Mouse (Mus musculus) regulatory T cell (primary cell): ENCODE results near the gene Atmin.

Experiments used
- in situ Hi-C: fragments of 300-600 bp; cut with MboI, MseI; formaldehyde crosslinking; loops from one replicate; pipeline ENCODE4 v1.15.1; 2025; ENCODE audit warnings: high pct_unique_total_duplicates

Atmin gene

GRCm38 (mm10) chr8:116943161-116943554 lies at the start of gene Atmin:
TSS of gene Atmin (plus strand) at chr8:116943393.
- in situ Hi-C loops, result loop anchor here (5.0 kb wide), 1 partner anchor 34 kb away; the partner anchor contains the start of gene 1700030J22Rik

- in situ Hi-C loops, result no loop called here
Measured at GRCm38 (mm10) chr8:116893938-116894337, 49.3 kb upstream of the Atmin start.

GRCm38 (mm10) chr8:116895521-116895920 lies 47.7 kb upstream of the Atmin start:
- in situ Hi-C loops, result no loop called here

- in situ Hi-C loops, result no loop called here
Measured at GRCm38 (mm10) chr8:116904736-116905135, 38.5 kb upstream of the Atmin start.

DNA sequence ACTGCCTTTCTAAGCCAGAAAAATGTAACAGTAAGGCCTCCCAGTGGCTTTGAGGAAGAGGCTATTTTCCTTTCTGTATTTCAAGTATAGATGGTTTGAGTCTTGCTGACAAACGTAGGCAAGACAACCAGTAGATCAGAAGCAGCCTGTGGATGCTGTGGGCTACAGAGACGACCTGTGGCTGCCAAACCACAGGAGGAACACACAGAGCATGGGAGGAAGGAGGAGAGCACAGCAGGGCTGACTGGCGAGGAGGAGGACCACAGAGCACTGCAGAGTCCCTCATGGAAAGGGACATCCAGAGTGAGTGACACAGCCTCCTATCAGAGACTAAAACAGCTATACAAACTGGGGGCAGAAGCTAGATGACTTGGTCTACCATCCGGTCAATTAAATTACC lies 37.9 kb upstream of the Atmin start:
- in situ Hi-C loops, result no loop called here

DNA sequence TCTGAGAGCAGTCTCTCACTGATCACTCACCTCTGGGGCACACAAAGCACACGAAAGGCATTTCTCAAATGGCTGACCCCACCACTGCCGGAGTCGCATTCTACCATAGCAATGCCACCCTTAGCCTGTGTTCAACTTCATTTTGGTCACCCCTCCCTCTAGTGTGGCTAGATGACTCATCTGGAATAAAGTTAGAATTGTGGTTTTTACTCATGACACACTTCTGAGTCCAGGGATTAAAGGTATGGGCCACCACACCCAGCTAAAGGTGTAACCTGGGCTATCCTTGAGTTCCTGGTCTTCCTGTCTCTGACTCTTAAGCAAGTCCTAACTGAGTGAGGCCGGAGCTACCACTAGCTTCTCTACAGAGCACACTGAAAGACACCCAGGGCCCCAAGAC lies 37.4 kb upstream of the Atmin start:
- in situ Hi-C loops, result no loop called here

- in situ Hi-C loops, result no loop called here
Measured at GRCm38 (mm10) chr8:116921005-116921336, 22.2 kb upstream of the Atmin start.

GRCm38 (mm10) chr8:116921337-116922059 lies 21.7 kb upstream of the Atmin start, which contains the start of the genes Cmc2 and Cenpn:
TSS of gene Cmc2 (minus strand) at chr8:116921455.
TSS of gene Cenpn (plus strand) at chr8:116921730.
- in situ Hi-C loops, result no loop called here

DNA sequence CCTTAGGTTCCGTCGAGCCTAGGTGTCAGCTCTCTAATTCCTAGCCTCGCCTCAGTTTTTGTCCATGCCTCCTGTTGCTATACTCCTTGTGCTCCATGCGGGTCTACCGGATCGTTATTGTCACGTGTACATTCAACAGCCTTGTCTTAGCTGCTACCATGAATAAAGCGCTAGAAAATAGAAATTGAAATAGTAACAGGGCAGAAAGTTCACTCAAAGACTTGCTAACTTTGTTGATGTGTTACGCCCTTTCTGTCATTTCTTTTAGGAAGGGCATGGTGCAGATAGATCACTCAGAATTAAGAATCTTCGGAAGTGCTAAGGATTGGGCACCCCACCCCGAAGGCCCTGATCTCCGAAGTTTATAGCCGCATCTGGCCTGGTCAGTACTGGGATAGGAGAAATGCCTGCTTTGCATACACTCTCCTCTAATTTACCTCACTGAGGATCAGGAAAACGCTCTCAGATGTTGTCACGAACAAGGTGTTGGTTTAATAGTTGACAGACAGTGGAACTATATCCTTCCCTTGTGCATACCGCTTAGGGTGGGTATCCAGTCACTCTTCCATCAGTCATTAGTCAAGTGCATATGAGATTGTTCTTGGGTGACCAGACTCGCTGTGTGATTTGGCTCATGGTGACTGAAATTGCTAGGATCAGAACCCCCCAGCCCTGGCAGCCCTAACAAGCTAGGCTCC lies 21.0 kb upstream of the Atmin start:
- in situ Hi-C loops, result no loop called here

- in situ Hi-C loops, result no loop called here
Measured at GRCm38 (mm10) chr8:116923526-116923925, 19.7 kb upstream of the Atmin start.

DNA sequence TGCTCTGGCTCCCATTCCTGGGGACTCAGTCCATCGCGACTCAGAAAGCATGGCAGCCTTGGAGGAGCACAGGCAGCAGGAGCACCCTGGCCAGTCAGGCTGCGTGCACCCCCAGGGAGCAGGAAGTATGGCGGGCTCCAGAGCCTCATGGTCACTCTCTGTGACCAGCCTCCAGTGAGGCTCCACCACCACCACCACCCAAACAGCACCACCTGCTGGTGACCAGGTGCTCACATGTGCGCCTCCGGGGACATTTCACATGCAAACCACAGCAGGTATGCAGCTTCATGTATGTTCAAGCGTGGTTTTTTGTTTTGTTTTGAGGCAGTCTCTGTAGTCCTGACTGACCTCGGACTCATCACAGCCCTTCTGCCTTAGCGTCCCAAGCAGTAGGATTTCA lies 15.3 kb upstream of the Atmin start:
- in situ Hi-C loops, result no loop called here

DNA sequence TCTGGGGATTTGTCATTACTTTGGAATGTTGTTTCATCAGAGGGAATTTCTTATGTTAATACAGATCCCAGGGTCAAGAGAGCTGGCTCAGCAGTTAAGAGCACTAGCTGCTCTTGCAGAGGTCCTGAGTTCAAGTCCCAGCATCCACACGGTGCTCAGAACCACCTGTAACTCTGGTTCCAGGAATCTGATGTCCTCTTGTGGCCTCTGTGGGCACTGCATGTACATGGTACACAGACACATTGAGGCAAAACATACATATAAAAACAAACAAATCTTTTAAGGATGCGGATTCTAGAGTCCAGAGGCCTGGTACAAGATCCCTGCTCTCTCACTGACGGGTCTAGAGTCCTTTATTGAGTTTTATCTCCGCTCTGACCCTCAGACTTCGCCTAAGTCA lies 14.6 kb upstream of the Atmin start:
- in situ Hi-C loops, result no loop called here

GRCm38 (mm10) chr8:116934976-116935375 lies 8.2 kb upstream of the Atmin start:
- in situ Hi-C loops, result no loop called here

GRCm38 (mm10) chr8:116935506-116935905 lies 7.7 kb upstream of the Atmin start:
- in situ Hi-C loops, result no loop called here

DNA sequence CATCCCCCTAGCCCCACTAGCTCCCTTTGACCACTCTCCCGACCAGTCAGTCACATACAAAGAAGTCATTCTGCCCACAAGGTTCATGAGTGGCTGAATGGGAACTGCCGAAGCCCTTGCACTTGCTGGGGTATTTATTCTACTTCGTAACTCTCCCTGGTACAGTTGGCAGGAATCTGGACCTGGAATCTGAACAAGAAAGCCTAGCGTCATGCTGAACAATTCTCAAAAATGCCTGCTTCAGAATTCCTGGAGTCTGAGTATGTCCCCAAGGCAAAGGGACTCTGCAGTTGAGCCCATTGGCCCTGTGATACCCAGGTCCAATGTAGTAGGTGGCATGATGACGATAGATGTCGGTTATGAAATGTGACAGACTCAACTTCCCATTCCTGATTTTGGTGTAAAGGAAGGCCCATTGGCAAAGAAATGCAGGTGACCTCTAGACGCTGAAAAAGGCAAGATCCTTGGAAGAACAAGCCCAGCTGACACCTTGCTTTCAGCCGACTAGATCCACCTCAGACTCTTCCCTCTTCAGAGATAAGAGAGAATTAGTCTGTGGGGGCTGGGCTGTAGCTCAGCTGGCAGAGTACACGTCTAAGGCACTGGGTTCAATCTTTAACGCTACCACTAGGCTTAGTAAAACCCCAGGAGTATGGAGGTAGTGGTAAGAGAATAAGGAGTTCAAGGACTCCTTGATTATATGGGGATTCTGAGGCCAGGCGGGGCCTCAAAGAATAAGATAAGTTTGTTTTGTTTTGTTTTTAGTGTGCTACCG lies 722 bp upstream of the Atmin start:
- in situ Hi-C loops, result loop anchor here (5.0 kb wide), 1 partner anchor 35 kb away; the partner anchor contains the start of gene 1700030J22Rik

- in situ Hi-C loops, result loop anchor here (5.0 kb wide), 1 partner anchor 34 kb away; the partner anchor contains the start of gene 1700030J22Rik
Measured at GRCm38 (mm10) chr8:116943555-116944384, 577 bp downstream of the Atmin start.

DNA sequence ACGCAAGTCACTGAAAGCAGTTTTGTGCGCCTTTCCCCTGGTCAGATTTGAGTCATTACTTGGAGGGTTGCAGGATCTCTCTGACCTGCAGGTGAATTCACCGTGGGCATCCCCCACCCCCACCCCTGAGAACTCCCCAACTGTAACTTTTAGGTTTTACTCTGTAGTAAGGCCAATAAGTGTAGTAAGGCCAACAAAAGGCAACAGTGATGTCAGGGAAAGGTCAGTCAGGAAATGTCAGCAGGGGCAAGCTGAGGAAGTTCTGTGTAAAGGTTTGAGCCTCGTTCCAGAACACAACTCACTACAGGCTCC lies 1.1 kb downstream of the Atmin start:
- in situ Hi-C loops, result loop anchor here (5.0 kb wide), 1 partner anchor 33 kb away; the partner anchor contains the start of gene 1700030J22Rik

DNA sequence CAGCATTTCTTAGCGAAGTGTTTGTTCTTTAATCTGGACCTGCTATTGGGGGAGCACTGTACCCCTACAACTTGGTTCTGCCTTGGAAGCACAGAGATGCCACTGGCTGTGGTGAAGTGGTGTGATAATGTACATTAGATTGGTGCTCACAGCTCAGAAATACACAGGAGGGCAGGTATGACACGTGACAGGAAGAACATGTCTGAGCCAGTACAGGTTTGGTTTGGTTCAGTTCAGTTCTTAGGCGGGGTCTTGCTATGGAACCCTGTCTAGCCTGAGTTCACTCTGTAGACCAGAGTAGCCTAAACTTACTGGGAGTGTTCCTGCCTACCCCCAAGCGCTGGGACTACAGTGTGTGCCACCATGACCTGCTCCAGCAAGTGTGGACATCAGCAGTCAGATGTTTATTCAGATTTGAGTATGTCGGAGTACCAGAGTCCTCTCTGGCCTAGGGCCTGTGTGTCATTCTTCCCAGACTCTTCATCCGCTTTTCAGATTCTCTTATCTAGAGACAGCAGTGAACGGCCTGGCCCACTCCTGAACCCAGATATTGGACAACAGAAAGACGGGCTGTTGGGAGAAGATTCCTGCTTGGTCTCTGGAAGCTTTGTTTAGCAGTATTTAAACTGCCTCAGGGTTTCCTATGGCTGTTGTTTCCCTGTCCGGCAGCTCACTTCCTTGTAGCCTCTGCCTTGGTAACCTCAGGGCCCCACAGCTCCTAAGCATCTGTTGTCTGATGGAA lies 2.1 kb downstream of the Atmin start:
- in situ Hi-C loops, result no loop called here

DNA sequence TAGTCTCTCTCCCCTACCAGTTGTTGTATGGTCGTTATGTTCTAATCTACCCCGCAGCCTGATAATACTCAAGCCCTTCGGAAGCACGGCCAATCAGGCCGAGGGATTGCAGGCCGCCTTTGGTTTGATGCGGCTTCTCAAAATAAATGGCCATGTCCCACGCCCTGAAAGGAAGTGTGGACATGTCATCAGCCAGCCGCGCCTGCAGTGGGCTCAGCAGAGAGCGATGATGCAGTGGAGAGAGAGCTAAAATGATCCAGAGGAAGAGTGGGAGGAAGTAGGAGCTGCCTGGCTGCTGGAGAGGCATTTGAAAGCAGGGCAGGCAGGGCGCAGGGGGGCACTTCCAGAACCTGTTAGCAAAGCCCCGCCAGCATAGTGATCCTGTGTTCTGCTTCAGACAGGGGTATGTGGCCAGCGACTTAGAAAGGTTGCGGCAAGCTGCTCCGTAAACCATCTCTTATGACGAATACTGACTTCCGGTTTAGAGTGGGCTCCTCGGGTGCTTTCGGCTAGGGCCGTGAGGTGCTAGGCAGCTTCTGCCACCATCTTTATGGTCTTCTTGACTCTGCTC lies 3.2 kb downstream of the Atmin start:
- in situ Hi-C loops, result no loop called here

DNA sequence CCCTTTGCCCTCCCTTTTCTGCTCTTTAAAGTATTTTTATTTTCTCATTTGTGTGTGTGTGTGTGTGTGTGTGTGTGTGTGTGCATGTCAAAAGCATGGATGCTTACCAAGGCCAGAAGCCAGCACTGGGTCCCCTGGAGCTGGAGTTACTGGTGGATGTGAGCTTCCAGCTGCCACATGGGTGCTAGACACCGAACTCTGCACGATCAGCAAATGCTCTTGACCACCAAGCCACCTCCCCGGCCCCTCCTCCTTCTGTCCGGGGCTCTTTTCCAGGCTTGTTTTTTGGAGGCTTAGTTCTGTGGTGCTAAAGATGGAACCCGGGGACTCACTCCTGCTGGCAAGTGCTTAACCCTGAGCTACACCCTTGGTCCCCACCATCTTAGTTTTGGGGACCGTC lies 3.7 kb downstream of the Atmin start:
- in situ Hi-C loops, result no loop called here
